Mouse (Mus musculus) kidney, postnatal 0 days (tissue): ENCODE results near the gene Alg5. TPM values are rescaled to one million over a fixed set of nuclear protein-coding genes. Genes with fewer than 3 reads are reported as not detected.

Experiments
- ATAC-seq: fragments of 200-750 bp; cut with Nextera tagmentation; replicated peaks from 2 replicates; pipeline ENCODE4 v1.8.0; 2017; ENCODE audit warnings: low read depth, moderate number of reproducible peaks, moderate TSS enrichment, moderate library complexity; ENCODE audit not compliant: low FRiP score
- DNase-seq: peaks from one replicate; pipeline ENCODE4 v3.0.0-alpha.2; 2016; ENCODE audit warnings: low spot score
- H3K27ac ChIP-seq: fragments of 300-500 bp; sonication (generic); 2 replicates; pipeline ENCODE4 v1.5.1; 2014; ENCODE audit warnings: mild to moderate bottlenecking
- H3K27me3 ChIP-seq: fragments of 300-500 bp; sonication (generic); 2 replicates; pipeline ENCODE4 v1.6.1; 2014; ENCODE audit warnings: low read length, mixed read lengths; ENCODE audit not compliant: insufficient read depth
- H3K36me3 ChIP-seq: fragments of 300-500 bp; sonication (generic); 2 replicates; pipeline ENCODE4 v1.6.1; 2014; ENCODE audit warnings: low read length, mixed read lengths; ENCODE audit not compliant: insufficient read depth
- H3K4me1 ChIP-seq: fragments of 300-500 bp; sonication (generic); replicated peaks from 2 replicates; pipeline ENCODE4 v1.6.1; 2014; ENCODE audit warnings: antibody characterized with exemption, low read length, mixed read lengths; ENCODE audit not compliant: insufficient read depth
- H3K4me2 ChIP-seq: fragments of 300-500 bp; sonication (generic); 2 replicates; pipeline ENCODE4 v1.6.1; 2014; ENCODE audit warnings: mild to moderate bottlenecking, low read length, moderate library complexity, mixed read lengths
- H3K4me3 ChIP-seq: fragments of 300-500 bp; sonication (generic); replicated peaks from 2 replicates; pipeline ENCODE4 v1.5.1; 2014; ENCODE audit warnings: low read depth, low read length
- H3K9ac ChIP-seq: fragments of 300-500 bp; sonication (generic); 2 replicates; pipeline ENCODE4 v1.6.1; 2014; ENCODE audit warnings: low read depth, low read length
- H3K9me3 ChIP-seq: fragments of 300-500 bp; sonication (generic); replicated peaks from 2 replicates; pipeline ENCODE4 v1.6.1; 2016; ENCODE audit warnings: low read length, inconsistent platforms, mixed read lengths
- CTCF ChIP-seq: IDR thresholded peaks from 2 replicates; pipeline ENCODE4 v1.5.1; 2016; ENCODE audit warnings: antibody characterized with exemption, low read depth, mild to moderate bottlenecking, moderate library complexity
- WGBS: fragments of 180-500 bp; shearing (Covaris S2); extraction: QIAGEN DNeasy Blood & Tissue Kit; methylation state at CpG from one replicate; pipeline ENCODE4 v1.1.7; 2014; 5-methylcytosine and 5-hydroxymethylcytosine counted together
- polyA plus RNA-seq: library from polyadenylated mRNA; unstranded; fragments of >200 nt; fragmentation: Nextera tagmentation; extraction: Ambion mirVana; gene quantifications from 2 replicates; pipeline ENCODE4 v1.2.1, GENCODE M21; 2015

Alg5 gene
- polyA plus RNA-seq, 1 experiment from 2014 or later, result 80.1 TPM

DNA sequence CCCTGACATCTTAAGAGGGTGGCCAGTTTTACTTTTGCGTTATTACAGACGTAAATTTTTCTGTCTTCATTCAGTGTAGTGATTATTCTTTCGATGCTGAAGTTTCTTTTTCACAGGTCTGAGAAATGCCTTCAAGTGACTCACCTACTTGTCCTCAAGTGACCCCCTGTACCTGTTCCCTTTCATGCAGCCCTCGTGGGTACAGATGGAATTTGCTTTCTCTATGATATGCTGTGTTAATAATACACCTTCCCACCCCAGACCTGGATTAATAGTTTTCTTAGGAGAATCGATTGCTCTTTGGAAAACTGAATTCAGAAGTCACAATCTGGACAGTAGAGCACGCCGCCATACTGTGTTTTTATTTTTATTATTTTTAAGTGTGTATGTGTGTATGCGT is 2.0 kb downstream of the Alg5 start:
- ATAC-seq, result no peak
- 95% methylated on average over 8 of the region's 8 CpGs for WGBS
- DNase-seq, result no peak
- H3K36me3 ChIP-seq, result peaks cover 26% of the 10 kb centered on the region; the same call in 1 of the 2 replicates
- H3K4me1 ChIP-seq, result 0 out of 2 replicates have a peak, but pooled peaks cover 7% of the 10 kb centered on the region
- no peaks in the 10 kb centered on the region for H3K9me3 ChIP-seq
- no peak for TF ChIP-seq CTCF
- H3K9ac ChIP-seq, result no peak overlapping the region
- H3K27me3 ChIP-seq, result no peaks in the 10 kb centered on the region
- no peak overlapping the region for H3K4me3 ChIP-seq
- H3K27ac ChIP-seq, result no peak overlapping the region
- H3K4me2 ChIP-seq, result no peak overlapping the region

DNA sequence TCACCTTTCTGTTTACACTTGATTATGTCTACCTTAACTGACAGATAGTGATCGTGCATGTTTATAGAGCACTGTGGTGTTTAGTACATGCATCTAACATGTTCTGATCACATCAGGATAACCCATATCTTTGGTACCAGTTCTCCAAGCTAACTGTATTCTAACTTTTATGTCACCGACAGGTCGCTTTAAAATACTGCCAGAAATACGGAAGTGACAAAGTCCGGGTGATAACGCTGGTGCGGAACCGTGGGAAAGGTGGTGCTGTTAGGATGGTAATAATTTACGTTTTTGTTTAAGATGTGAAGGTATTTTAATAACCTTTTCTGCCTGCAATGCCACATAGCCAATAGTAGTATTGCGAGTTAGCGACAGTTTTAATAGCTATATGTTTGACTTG is 6.6 kb downstream of the Alg5 start:
- H3K4me1 ChIP-seq, result no peaks in the 10 kb centered on the region
- H3K4me3 ChIP-seq, result no peak overlapping the region
- no peak for DNase-seq
- no peaks in the 10 kb centered on the region for H3K9me3 ChIP-seq
- H3K27ac ChIP-seq, result no peak overlapping the region
- no peak overlapping the region for H3K4me2 ChIP-seq
- no peak for ATAC-seq
- TF ChIP-seq CTCF, result no peak
- H3K36me3 ChIP-seq, result peaks cover 62% of the 10 kb centered on the region
- no peaks in the 10 kb centered on the region for H3K27me3 ChIP-seq
- no peak overlapping the region for H3K9ac ChIP-seq
- WGBS, result 93% methylated on average over 11 of the region's 11 CpGs

DNA sequence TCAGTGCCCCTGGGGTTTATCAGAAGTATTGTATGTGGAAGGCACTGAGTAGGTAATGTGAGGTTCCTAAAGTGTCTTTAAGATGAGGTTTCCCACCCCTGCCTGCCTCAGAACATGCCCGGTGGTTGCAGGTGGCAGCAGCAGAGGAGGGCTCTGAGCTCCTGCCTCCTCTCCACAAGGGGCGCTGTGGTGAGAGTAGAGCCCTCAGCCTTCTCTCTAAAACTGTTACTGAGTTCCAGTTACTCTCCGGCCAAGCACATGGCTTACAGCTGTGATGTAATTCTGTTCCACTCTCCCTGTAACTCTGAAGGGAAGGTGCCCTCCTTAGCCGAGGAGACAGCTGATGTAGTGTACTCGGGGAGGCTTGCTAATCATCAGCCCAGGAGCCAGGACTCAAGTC is 10.5 kb downstream of the Alg5 start:
- H3K4me2 ChIP-seq, result no peak overlapping the region
- H3K36me3 ChIP-seq, result peaks cover 78% of the 10 kb centered on the region
- H3K27me3 ChIP-seq, result no peaks in the 10 kb centered on the region
- ATAC-seq, result peak; percentile 68; the same call in 1 of the 2 replicates
- DNase-seq, result peak; percentile 50
- no peaks in the 10 kb centered on the region for H3K4me1 ChIP-seq
- TF ChIP-seq CTCF, result peak; percentile 66
- WGBS, result 60% methylated on average over 5 of the region's 5 CpGs
- no peak overlapping the region for H3K4me3 ChIP-seq
- H3K9ac ChIP-seq, result no peak overlapping the region
- no peak overlapping the region for H3K27ac ChIP-seq
- H3K9me3 ChIP-seq, result no peaks in the 10 kb centered on the region

DNA sequence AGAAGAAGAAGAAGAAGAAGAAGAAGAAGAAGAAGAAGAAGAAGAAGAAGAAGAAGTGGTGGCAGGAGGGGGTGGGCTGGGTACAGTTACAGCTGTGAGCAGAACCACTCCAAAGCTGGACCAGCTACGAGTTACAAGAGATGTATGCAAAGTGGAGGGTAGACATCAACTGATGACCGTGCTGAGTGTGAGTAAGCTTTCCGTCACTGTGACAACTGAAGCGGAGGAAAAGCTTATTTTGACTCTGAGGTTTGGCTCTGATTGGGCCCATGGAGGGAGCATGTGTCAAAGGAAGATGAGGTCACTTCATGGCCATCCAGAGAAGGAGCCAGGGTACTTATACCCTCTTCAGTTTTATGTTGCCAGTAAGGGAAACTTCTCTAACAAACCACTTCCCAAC is 18.1 kb downstream of the Alg5 start:
- peaks cover 12% of the 10 kb centered on the region for H3K36me3 ChIP-seq

DNA sequence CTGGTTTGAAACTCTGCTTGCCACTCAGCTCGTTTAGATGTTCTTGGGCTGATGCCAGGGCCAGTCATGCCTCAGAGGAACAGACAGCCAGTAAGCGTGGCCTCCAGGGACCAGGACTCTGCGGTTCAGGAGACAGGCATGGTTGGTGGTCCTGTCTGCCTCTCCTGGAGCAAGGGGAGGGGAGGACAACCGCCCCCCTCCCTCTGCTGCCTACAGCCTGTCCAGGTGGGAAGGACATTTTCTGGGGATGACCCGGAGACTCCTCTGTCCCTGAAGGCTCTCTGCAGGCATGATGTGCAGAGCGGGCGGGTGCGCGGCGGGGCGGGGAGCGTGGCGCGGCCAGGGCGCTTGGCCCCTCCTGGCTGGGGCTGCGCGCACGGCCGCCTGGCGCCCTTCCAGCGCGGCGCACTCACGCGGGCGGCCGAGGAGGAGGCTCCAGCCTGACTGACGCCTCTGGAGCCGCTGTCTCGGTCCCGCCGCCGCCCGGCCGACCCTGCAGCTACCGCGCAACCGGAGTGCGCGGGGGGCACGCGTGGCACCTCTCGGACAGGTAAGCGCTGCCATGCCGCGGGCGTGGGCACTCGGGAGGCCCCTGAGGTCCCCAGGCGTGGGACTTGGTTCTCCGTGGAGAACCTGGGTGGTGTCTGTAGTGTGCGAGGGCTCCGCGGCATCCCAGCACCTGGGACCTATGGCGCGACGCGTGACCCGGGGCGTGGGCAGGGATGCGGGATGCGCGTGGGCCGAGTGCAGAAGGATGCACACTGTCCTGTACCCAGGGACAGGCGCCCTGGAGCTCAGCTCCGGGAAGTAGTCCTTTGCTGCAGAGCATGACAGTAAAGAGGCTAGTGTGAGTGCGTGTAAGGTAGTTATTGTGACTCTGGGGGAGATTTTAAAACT is 20.1 kb downstream of the Alg5 start, which contains the start of gene Smad9:
Gene Smad9 (plus strand): TSS at position 438 of the 897 bp plus-strand sequence.
- Histone ChIP-seq H3K4me2 (peak within 1 kb of the TSS; percentile 87), H3K4me3 (peak within 1 kb of the TSS; percentile 52), H3K4me1 (peaks cover 3% of the 10 kb centered on the region; the same call in 1 of the 2 replicates), H3K36me3 (0 out of 2 replicates have a peak, but pooled peaks cover 2% of the 10 kb centered on the region), H3K9me3 (no peaks in the 10 kb centered on the region), H3K27me3 (no peaks in the 10 kb centered on the region), H3K9ac (peak within 1 kb of the TSS; percentile 63), H3K27ac (peak within 1 kb of the TSS; percentile 63)
- WGBS, result under 1% methylated on average over 65 of the region's 66 CpGs
- ATAC-seq, result peak; percentile 86
- TF ChIP-seq CTCF, result no peak
- peak; percentile 68 for DNase-seq

More for the DNA sequence above, 18.1 kb downstream of the Alg5 start:
- no peak overlapping the region for H3K4me2 ChIP-seq
- no peaks in the 10 kb centered on the region for H3K9me3 ChIP-seq
- DNase-seq (no peak), ATAC-seq (no peak)
- 64% methylated on average over 4 of the region's 4 CpGs for WGBS
- no peak overlapping the region for H3K27ac ChIP-seq
- no peaks in the 10 kb centered on the region for H3K27me3 ChIP-seq
- TF ChIP-seq CTCF, result no peak
- H3K9ac ChIP-seq, result no peak overlapping the region
- H3K4me1 ChIP-seq, result peaks cover 3% of the 10 kb centered on the region; the same call in 1 of the 2 replicates
- H3K4me3 ChIP-seq, result no peak overlapping the region

DNA sequence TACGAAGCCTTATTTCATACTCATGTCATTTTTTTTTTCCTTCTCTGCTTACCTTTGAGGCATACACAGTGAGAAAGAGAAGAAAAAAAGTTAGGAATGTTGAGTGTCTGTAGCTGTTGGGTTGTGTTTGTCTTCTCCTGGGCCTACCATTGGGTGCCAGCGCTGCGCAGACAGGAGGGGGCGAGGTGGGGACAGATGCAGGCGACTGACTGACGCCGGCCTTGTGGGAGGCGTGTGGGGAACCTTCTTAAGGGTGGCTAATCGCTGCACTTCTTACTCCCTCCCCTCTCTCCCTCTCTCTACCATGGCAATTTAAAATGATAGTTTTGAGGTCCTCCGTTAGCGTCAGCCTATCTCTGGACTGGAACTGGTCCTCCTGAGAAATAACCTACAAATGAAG is 20.7 kb downstream of the Alg5 start:
- H3K4me2 ChIP-seq, result peak overlapping the region; percentile 87
- ATAC-seq (no peak; the same call in 1 of the 2 replicates), DNase-seq (peak; percentile 58)
- no peak for TF ChIP-seq CTCF
- peak overlapping the region; percentile 63; the same call in 1 of the 2 replicates for H3K27ac ChIP-seq
- H3K27me3 ChIP-seq, result no peaks in the 10 kb centered on the region
- no peaks in the 10 kb centered on the region for H3K36me3 ChIP-seq
- under 1% methylated on average over 11 of the region's 11 CpGs for WGBS
- peak overlapping the region; percentile 63 for H3K9ac ChIP-seq
- no peaks in the 10 kb centered on the region for H3K9me3 ChIP-seq
- peak overlapping the region; percentile 52 for H3K4me3 ChIP-seq
- peaks cover 3% of the 10 kb centered on the region; the same call in 1 of the 2 replicates for H3K4me1 ChIP-seq
